Mouse (Mus musculus): ENCODE data around the gene Irgc1. TPM values are rescaled to one million over a fixed set of nuclear protein-coding genes. Genes with fewer than 3 reads are reported as not detected.

The Irgc1 gene
- polyA plus RNA-seq, 1 experiment from 2014 or later: not detected

DNA sequence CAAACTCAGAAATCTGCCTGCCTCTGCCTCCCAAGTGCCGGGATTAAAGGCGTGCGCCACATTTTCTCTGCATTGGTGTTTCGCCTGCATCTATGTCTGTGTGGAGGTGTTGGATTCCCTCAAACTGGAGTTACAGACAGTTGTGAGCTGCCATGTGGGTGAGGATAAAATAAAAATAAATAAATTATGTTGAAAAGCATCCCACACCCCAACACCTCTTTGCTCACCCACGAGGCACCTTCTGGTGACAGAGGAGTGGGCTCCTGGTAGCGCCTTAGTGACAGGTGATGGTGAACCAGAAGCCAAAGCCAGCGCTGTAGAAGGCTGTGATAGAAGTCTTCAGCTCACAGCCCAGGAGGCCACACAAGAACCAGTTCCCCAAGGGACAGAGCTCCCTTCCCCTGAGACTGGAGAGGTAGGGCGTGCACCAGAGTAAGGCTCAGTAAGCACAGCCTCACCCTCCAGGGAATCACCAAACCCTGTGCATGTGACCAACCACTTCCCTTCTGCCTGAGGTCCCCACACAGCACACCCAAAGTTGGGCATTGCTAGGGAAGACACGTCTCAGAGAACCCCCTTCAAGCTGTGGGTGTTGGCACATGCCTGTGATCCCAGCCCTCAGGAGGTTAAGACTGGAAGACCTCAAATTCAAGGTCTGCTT is 6.7 kb downstream of the Irgc1 start:
- 93% methylated on average over 9 of the region's 9 CpGs for WGBS
- no peak for ATAC-seq
- Histone ChIP-seq H3K4me3 (replicated peaks; ENCODE audit: low read length) (no peak overlapping the region), H3K9ac (replicated peaks; ENCODE audit: low read depth, low read length) (no peak overlapping the region), H3K27me3 (replicated peaks; ENCODE audit: control insufficient read depth, insufficient read depth, low read length) (no peaks in the 10 kb centered on the region), H3K36me3 (ENCODE audit: control insufficient read depth, insufficient read depth) (no peaks in the 10 kb centered on the region), H3K27ac (ENCODE audit: low read length) (no peak overlapping the region), H3K9me3 (ENCODE audit: control insufficient read depth, low read length) (no peaks in the 10 kb centered on the region), H3K4me1 (replicated peaks; ENCODE audit: control insufficient read depth, insufficient read depth, low read length) (no peaks in the 10 kb centered on the region), H3K4me2 (ENCODE audit: low read length) (no peak overlapping the region)

DNA sequence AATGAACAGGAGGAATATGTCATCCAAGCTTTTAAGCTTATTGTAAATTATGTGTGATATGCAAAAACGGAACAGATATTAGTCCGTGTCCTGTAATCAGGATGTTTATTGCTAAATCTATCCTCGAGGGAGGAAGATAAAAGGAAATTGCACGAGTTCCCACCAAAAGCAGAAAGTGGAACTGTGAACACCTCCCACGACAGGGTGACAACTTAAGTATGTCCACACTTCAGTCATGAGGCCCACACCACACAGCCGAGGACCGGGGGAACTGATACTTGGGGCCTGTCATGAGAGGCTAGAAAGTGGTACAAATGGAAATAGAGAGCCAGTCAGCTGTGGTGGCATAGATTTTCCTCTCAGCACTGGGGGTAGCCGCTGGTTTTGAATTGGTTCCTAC is 9.8 kb downstream of the Irgc1 start:
- WGBS: 76% methylated on average over 8 of the region's 8 CpGs
- Histone ChIP-seq H3K4me3 (replicated peaks; ENCODE audit: low read length) (no peak overlapping the region), H3K4me1 (replicated peaks; ENCODE audit: control insufficient read depth, insufficient read depth, low read length) (0 out of 2 replicates have a peak, but pooled peaks cover 2% of the 10 kb centered on the region), H3K9me3 (ENCODE audit: control insufficient read depth, low read length) (no peaks in the 10 kb centered on the region), H3K36me3 (ENCODE audit: control insufficient read depth, insufficient read depth) (no peaks in the 10 kb centered on the region), H3K9ac (replicated peaks; ENCODE audit: low read depth, low read length) (no peak overlapping the region), H3K27me3 (replicated peaks; ENCODE audit: control insufficient read depth, insufficient read depth, low read length) (no peaks in the 10 kb centered on the region), H3K4me2 (ENCODE audit: low read length) (no peak overlapping the region), H3K27ac (ENCODE audit: low read length) (no peak overlapping the region)
- no peak for ATAC-seq

DNA sequence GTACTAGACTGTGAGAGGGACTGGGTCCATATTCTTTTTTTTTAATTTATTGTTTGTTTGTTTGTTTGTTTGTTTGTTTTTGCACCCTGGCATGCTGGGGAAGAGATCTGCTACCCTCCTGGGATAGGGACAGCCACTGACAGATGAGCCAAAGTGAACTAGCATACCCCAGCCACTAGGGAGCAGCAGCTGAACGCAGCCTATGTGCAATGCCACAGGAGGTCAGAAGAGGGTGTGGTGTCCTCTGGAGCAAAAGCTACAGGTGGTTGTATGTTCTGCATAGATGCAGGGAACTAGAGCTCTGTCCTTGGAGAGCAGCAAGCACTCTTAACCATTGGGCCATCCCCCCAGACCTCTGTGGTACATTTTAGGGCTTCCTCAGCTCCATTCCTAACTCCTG is 10.3 kb downstream of the Irgc1 start:
- Histone ChIP-seq H3K36me3 (ENCODE audit: control insufficient read depth, insufficient read depth) (no peaks in the 10 kb centered on the region), H3K4me1 (replicated peaks; ENCODE audit: control insufficient read depth, insufficient read depth, low read length) (0 out of 2 replicates have a peak, but pooled peaks cover 2% of the 10 kb centered on the region), H3K4me2 (ENCODE audit: low read length) (no peak overlapping the region), H3K9ac (replicated peaks; ENCODE audit: low read depth, low read length) (no peak overlapping the region), H3K9me3 (ENCODE audit: control insufficient read depth, low read length) (no peaks in the 10 kb centered on the region), H3K27ac (ENCODE audit: low read length) (no peak overlapping the region), H3K27me3 (replicated peaks; ENCODE audit: control insufficient read depth, insufficient read depth, low read length) (no peaks in the 10 kb centered on the region), H3K4me3 (replicated peaks; ENCODE audit: low read length) (no peak overlapping the region)
- ATAC-seq: no peak
- 17% methylated on average over 1 of the region's 1 CpGs for WGBS

DNA sequence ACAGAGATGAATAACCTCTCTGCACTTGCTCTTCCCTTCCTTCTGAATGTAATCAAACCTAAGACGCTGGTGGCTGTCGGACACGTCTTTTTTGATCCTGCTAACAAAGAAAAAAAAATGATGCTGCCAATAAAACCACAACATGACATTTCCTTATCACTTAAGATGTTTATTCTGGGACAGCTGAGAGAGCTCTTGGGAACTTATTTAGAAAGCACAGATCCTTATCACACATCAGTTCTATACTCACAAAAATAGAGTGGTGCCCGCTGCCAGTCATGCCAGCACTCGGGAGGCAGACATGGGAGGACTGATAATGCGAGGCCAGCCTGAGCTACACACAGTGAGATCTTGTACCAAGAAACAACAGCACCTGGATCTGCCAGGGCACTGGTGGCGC is 12.2 kb downstream of the Irgc1 start:
- WGBS: 80% methylated on average over 7 of the region's 7 CpGs
- Histone ChIP-seq H3K4me2 (ENCODE audit: low read length) (no peak overlapping the region), H3K9me3 (ENCODE audit: control insufficient read depth, low read length) (no peaks in the 10 kb centered on the region), H3K27me3 (replicated peaks; ENCODE audit: control insufficient read depth, insufficient read depth, low read length) (no peaks in the 10 kb centered on the region), H3K4me3 (replicated peaks; ENCODE audit: low read length) (no peak overlapping the region), H3K9ac (replicated peaks; ENCODE audit: low read depth, low read length) (no peak overlapping the region), H3K36me3 (ENCODE audit: control insufficient read depth, insufficient read depth) (no peaks in the 10 kb centered on the region), H3K27ac (ENCODE audit: low read length) (no peak overlapping the region), H3K4me1 (replicated peaks; ENCODE audit: control insufficient read depth, insufficient read depth, low read length) (0 out of 2 replicates have a peak, but pooled peaks cover 2% of the 10 kb centered on the region)
- ATAC-seq: no peak

DNA sequence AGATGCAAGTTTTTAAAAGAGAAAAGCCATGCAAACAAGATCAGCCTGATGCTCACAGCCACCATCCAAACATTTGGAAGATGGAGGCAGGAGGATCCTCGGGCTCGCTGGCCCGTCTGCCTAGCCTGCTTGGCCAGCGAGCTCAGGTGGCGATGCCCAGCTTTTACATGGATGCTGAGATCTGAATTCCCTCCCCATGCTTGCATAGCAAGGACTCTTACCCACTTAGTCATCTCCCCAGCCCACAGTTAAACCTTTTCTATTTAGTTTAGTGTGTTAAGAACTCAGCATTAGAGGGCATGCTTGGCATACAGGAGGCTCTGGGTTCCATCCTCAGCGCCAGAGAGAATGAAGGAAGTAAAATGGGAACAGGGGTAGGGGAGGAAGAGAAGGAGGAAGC is 12.9 kb downstream of the Irgc1 start:
- 0 out of 2 replicates have a peak, but pooled peaks cover 2% of the 10 kb centered on the region for H3K4me1 ChIP-seq (replicated peaks; ENCODE audit: control insufficient read depth, insufficient read depth, low read length)
- H3K27ac ChIP-seq (ENCODE audit: low read length): no peak overlapping the region
- no peak overlapping the region for H3K4me3 ChIP-seq (replicated peaks; ENCODE audit: low read length)
- no peaks in the 10 kb centered on the region for H3K27me3 ChIP-seq (replicated peaks; ENCODE audit: control insufficient read depth, insufficient read depth, low read length)
- no peak for ATAC-seq
- no peak overlapping the region for H3K4me2 ChIP-seq (ENCODE audit: low read length)
- H3K9me3 ChIP-seq (ENCODE audit: control insufficient read depth, low read length): no peaks in the 10 kb centered on the region
- WGBS: 85% methylated on average over 6 of the region's 6 CpGs
- no peaks in the 10 kb centered on the region for H3K36me3 ChIP-seq (ENCODE audit: control insufficient read depth, insufficient read depth)
- H3K9ac ChIP-seq (replicated peaks; ENCODE audit: low read depth, low read length): no peak overlapping the region

DNA sequence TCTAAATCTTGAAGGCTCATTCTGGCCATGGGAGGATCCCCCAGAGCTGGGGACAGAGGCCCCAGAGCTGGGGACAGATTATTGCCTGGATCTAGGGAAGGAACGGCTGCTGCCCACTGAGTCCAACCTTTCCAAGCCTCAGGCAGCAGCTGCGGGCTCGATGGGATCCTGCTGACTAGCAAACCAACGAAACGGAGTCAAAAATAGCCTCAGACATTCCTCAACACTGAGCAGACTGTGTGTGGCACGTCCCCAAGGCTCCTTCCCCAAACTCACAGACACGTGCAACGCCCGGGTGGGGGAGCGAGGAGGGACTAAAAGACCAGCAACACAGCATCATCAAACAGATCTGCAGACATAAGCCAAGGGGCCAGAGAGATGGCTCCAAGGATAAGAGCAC is 14.1 kb downstream of the Irgc1 start:
- Histone ChIP-seq H3K4me2 (ENCODE audit: low read length) (no peak overlapping the region), H3K4me3 (replicated peaks; ENCODE audit: low read length) (no peak overlapping the region), H3K9ac (replicated peaks; ENCODE audit: low read depth, low read length) (no peak overlapping the region), H3K4me1 (replicated peaks; ENCODE audit: control insufficient read depth, insufficient read depth, low read length) (0 out of 2 replicates have a peak, but pooled peaks cover 2% of the 10 kb centered on the region), H3K27me3 (replicated peaks; ENCODE audit: control insufficient read depth, insufficient read depth, low read length) (no peaks in the 10 kb centered on the region), H3K36me3 (ENCODE audit: control insufficient read depth, insufficient read depth) (no peaks in the 10 kb centered on the region), H3K27ac (ENCODE audit: low read length) (no peak overlapping the region), H3K9me3 (ENCODE audit: control insufficient read depth, low read length) (no peaks in the 10 kb centered on the region)
- ATAC-seq: no peak
- WGBS: 76% methylated on average over 10 of the region's 10 CpGs

DNA sequence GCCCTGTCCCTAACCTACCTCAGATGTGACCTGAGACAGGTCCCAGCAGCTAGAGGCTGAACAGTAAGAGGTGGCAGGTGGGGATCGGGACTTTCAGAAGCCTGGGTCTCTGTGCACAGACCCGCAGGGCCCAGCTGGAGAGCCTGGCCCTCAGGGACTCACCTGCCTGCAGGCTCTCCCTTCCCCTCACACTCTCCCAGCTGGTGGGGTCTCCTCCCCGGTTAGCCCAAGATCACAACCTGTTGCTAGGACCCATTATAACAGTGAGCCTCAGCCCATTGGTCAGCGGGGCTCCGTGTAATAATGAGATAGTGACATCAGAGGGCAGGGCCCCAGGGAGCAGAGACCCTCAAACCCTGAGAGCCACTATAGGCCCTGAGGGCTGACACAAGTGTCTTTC is 16.8 kb downstream of the Irgc1 start:
- H3K36me3 ChIP-seq (ENCODE audit: control insufficient read depth, insufficient read depth): no peaks in the 10 kb centered on the region
- no peak overlapping the region for H3K4me2 ChIP-seq (ENCODE audit: low read length)
- no peaks in the 10 kb centered on the region for H3K27me3 ChIP-seq (replicated peaks; ENCODE audit: control insufficient read depth, insufficient read depth, low read length)
- no peak overlapping the region for H3K27ac ChIP-seq (ENCODE audit: low read length)
- no peaks in the 10 kb centered on the region for H3K9me3 ChIP-seq (ENCODE audit: control insufficient read depth, low read length)
- 77% methylated on average over 5 of the region's 5 CpGs for WGBS
- H3K4me1 ChIP-seq (replicated peaks; ENCODE audit: control insufficient read depth, insufficient read depth, low read length): 0 out of 2 replicates have a peak, but pooled peaks cover 2% of the 10 kb centered on the region
- H3K9ac ChIP-seq (replicated peaks; ENCODE audit: low read depth, low read length): no peak overlapping the region
- no peak overlapping the region for H3K4me3 ChIP-seq (replicated peaks; ENCODE audit: low read length)
- ATAC-seq: no peak

DNA sequence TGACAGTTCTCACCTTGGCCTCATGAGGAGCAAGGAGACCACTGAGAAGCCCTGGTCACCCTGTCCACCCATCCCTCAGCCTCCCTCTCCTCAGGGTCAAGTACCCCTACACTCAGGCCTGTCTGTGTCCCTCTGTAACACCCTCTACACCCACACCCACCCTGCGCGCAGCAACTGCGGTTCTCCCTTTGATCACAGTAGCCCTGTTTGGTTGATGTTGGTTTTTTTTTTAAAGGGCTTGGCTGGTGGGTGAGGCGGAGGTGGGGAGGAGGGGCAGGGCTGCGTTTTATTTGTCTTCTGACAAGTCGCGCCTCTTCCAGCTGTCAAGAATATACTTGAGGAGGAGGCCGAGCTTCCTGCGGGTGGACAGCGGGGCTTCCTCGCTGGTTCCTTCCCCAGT is 20.4 kb downstream of the Irgc1 start:
- H3K36me3 ChIP-seq (ENCODE audit: control insufficient read depth, insufficient read depth): no peaks in the 10 kb centered on the region
- H3K4me3 ChIP-seq (replicated peaks; ENCODE audit: low read length): no peak overlapping the region
- no peaks in the 10 kb centered on the region for H3K9me3 ChIP-seq (ENCODE audit: control insufficient read depth, low read length)
- no peak overlapping the region for H3K9ac ChIP-seq (replicated peaks; ENCODE audit: low read depth, low read length)
- 81% methylated on average over 11 of the region's 11 CpGs for WGBS
- no peak overlapping the region for H3K27ac ChIP-seq (ENCODE audit: low read length)
- H3K4me1 ChIP-seq (replicated peaks; ENCODE audit: control insufficient read depth, insufficient read depth, low read length): peaks cover 13% of the 10 kb centered on the region
- H3K27me3 ChIP-seq (replicated peaks; ENCODE audit: control insufficient read depth, insufficient read depth, low read length): no peaks in the 10 kb centered on the region
- ATAC-seq: no peak
- no peak overlapping the region for H3K4me2 ChIP-seq (ENCODE audit: low read length)

DNA sequence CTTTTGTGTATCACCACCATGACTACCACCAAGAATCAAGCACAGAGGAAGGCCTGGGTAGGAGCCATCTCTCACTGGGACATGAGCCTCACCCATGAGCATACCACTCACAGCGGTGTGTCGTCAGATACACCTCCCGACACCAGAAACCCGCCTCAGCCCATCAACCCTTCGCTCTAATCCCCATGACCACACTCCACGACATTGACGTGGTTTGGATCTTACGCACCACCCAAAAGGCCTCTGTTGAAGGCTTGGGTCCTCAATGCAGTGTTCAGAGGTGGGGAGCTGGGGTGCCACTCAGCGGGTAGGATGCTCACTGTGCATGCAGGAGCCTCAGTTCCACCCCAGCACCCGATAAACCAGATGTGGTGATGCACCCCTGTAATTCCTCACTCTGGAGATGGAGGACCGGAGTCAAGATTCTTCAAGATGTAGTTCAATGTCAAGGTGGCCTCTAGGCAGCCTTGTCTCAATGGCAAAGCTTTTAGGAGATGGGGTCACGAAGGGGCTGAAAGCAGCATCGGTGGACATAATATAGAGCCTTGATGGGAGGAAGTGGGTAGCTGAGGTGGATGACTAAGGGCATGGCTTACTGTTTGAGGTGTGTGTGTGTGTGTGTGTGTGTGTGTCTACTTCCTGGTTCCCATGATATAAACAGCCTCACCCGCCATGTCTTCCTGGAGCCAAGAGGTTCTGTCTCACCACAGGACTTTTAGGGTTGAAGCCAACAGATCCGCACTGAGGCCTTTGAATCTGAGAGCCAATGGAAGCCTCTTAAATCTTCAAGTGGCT is 21.3 kb downstream of the Irgc1 start:
- H3K9me3 ChIP-seq (ENCODE audit: control insufficient read depth, low read length): no peaks in the 10 kb centered on the region
- H3K27me3 ChIP-seq (replicated peaks; ENCODE audit: control insufficient read depth, insufficient read depth, low read length): no peaks in the 10 kb centered on the region
- no peaks in the 10 kb centered on the region for H3K36me3 ChIP-seq (ENCODE audit: control insufficient read depth, insufficient read depth)
- peaks cover 13% of the 10 kb centered on the region for H3K4me1 ChIP-seq (replicated peaks; ENCODE audit: control insufficient read depth, insufficient read depth, low read length)
- no peak overlapping the region for H3K4me2 ChIP-seq (ENCODE audit: low read length)
- H3K4me3 ChIP-seq (replicated peaks; ENCODE audit: low read length): no peak overlapping the region
- ATAC-seq: no peak
- no peak overlapping the region for H3K9ac ChIP-seq (replicated peaks; ENCODE audit: low read depth, low read length)
- no peak overlapping the region for H3K27ac ChIP-seq (ENCODE audit: low read length)
- WGBS: 95% methylated on average over 15 of the region's 15 CpGs

Data from forebrain, embryonic 16.5 days (tissue).